Mouse (Mus musculus): ENCODE measurements around the gene Bach2. TPM values are rescaled to one million over a fixed set of nuclear protein-coding genes. Genes with fewer than 3 reads are reported as not detected.
A peak's percentile ranks its signal among the peaks of the same experiment; 100 is the strongest.

Bach2 gene
- polyA plus RNA-seq, 1 experiment from 2014 or later: 21.9 TPM

DNA sequence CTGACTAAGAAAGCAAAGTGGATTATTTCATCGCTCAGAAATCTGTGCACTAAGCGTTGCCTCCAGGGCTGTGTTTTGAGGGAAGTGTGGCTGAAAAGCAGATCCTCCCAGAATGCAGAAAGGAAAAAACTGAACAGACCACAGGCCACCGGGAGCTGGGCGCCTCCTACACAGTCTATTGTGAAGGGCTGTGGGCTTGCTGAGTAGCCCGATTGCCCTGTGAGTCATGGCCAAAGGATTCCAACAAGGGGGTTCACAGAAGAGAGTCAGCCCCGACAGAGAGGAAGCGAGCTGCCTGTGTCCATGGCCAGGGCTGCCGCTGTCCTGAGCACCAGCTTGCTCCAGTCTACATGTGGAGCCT, 12.4 kb downstream of the Bach2 start:
- WGBS: 2% methylated on average over 8 of the region's 8 CpGs
- H3K9ac ChIP-seq (ENCODE audit: low read length): peak overlapping the region; percentile 59
- no peaks in the 10 kb centered on the region for H3K9me3 ChIP-seq (replicated peaks; ENCODE audit: control insufficient read depth, low read length)
- peak overlapping the region; percentile 77 for H3K27ac ChIP-seq (ENCODE audit: low read depth, low read length)
- DNase-seq (ENCODE audit: low spot score) (peak; percentile 58), ATAC-seq (peak; percentile 49)
- peak overlapping the region; percentile 36 for H3K4me2 ChIP-seq (ENCODE audit: low read length)
- H3K4me1 ChIP-seq (ENCODE audit: control insufficient read depth, insufficient read depth, low read length): peaks cover 45% of the 10 kb centered on the region
- H3K4me3 ChIP-seq (ENCODE audit: low read depth, low read length): no peak overlapping the region
- H3K27me3 ChIP-seq (replicated peaks; ENCODE audit: control insufficient read depth, insufficient read depth, low read length): no peaks in the 10 kb centered on the region
- H3K36me3 ChIP-seq (ENCODE audit: control insufficient read depth, insufficient read depth, low read length): no peaks in the 10 kb centered on the region

DNA sequence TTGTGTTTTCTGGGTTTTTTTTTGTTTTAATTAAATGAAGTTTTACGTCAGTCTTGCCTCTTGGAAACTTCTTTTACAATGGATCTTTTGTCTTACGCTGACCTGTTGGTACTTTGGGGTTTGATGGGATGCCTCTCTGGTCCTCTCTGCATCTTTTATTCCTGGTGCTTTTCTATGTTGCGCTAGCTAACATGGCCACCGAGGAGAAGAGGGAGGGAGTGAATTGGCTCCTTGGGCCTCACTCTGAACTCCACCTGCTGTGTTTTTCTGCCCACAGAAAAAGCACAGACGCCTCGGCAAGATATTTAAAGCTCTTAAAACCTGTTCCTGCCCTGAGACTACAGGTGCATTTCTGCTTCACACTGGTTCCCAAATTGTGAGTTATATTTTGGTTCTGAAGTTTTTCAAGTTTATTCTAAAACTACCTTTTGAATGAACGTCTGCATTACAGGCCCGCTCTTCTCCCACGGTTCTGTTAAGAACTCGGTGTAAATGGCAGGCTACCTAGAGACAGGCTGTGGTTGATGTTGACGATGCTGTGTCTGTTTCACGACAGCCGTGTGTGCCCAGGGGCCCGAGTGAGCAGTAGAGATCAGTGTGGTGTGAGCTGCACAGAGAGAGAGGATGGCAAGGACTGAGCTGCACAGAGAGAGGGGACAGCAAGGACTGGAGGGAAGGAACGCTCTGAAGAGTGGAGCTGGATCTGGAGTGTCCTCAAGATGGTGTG, 13.5 kb downstream of the Bach2 start:
- Histone ChIP-seq H3K27ac (ENCODE audit: low read depth, low read length) (peak overlapping the region; percentile 50), H3K9me3 (replicated peaks; ENCODE audit: control insufficient read depth, low read length) (no peaks in the 10 kb centered on the region), H3K27me3 (replicated peaks; ENCODE audit: control insufficient read depth, insufficient read depth, low read length) (no peaks in the 10 kb centered on the region), H3K36me3 (ENCODE audit: control insufficient read depth, insufficient read depth, low read length) (no peaks in the 10 kb centered on the region), H3K9ac (ENCODE audit: low read length) (no peak overlapping the region), H3K4me3 (ENCODE audit: low read depth, low read length) (no peak overlapping the region), H3K4me1 (ENCODE audit: control insufficient read depth, insufficient read depth, low read length) (peaks cover 38% of the 10 kb centered on the region), H3K4me2 (ENCODE audit: low read length) (no peak overlapping the region)
- WGBS: 21% methylated on average over 15 of the region's 15 CpGs
- ATAC-seq (no peak), DNase-seq (ENCODE audit: low spot score) (no peak)

DNA sequence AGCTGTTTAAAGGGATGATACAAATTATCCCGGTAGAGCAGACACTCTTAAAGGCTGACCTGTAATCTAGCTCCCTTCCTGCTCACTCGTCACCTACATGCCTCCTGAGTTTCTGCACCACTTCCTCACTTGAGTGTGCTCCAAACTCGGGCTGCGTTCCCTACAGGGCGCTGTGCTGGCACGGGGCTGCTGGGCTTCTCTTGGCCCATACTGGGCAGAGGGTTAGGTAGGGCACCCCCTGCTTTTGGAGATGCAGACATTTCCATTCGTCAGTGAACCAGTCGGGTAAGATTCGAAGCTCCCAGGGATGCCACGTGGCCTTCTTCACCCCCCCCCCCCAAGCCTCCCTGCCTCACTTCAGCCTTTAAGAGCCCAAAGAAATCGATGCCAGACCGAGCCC, 19.1 kb downstream of the Bach2 start:
- Histone ChIP-seq H3K9ac (ENCODE audit: low read length) (no peak overlapping the region), H3K27ac (ENCODE audit: low read depth, low read length) (no peak overlapping the region), H3K4me2 (ENCODE audit: low read length) (no peak overlapping the region), H3K9me3 (replicated peaks; ENCODE audit: control insufficient read depth, low read length) (no peaks in the 10 kb centered on the region), H3K36me3 (ENCODE audit: control insufficient read depth, insufficient read depth, low read length) (no peaks in the 10 kb centered on the region), H3K4me1 (ENCODE audit: control insufficient read depth, insufficient read depth, low read length) (no peaks in the 10 kb centered on the region), H3K27me3 (replicated peaks; ENCODE audit: control insufficient read depth, insufficient read depth, low read length) (no peaks in the 10 kb centered on the region), H3K4me3 (ENCODE audit: low read depth, low read length) (no peak overlapping the region)
- ATAC-seq (no peak), DNase-seq (ENCODE audit: low spot score) (no peak)
- WGBS: 82% methylated on average over 12 of the region's 12 CpGs

DNA sequence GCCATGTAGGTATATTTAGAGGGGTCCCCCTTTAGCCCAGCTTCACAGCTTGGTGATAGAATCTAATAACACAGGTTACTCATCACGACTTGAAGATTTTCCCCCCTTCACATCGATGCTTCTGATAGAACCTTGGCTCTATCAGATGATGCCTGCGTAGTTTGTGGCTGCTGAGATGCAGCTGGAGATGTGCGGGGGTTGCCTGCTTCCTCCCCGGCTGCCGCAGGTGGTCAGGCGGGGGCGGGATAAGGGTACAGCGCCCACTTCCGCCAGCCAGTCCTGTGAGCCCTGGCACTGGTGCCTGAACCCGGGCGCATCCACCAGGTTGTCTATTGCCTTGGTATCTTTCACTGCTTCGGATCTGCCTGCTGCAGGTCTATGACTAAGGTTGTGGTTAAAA, 19.5 kb downstream of the Bach2 start:
- no peak overlapping the region for H3K4me3 ChIP-seq (ENCODE audit: low read depth, low read length)
- no peak overlapping the region for H3K9ac ChIP-seq (ENCODE audit: low read length)
- no peak overlapping the region for H3K27ac ChIP-seq (ENCODE audit: low read depth, low read length)
- no peaks in the 10 kb centered on the region for H3K36me3 ChIP-seq (ENCODE audit: control insufficient read depth, insufficient read depth, low read length)
- ATAC-seq: no peak
- 88% methylated on average over 13 of the region's 13 CpGs for WGBS
- H3K4me1 ChIP-seq (ENCODE audit: control insufficient read depth, insufficient read depth, low read length): no peaks in the 10 kb centered on the region
- H3K4me2 ChIP-seq (ENCODE audit: low read length): no peak overlapping the region
- DNase-seq (ENCODE audit: low spot score): no peak
- H3K9me3 ChIP-seq (replicated peaks; ENCODE audit: control insufficient read depth, low read length): no peaks in the 10 kb centered on the region
- H3K27me3 ChIP-seq (replicated peaks; ENCODE audit: control insufficient read depth, insufficient read depth, low read length): no peaks in the 10 kb centered on the region

DNA sequence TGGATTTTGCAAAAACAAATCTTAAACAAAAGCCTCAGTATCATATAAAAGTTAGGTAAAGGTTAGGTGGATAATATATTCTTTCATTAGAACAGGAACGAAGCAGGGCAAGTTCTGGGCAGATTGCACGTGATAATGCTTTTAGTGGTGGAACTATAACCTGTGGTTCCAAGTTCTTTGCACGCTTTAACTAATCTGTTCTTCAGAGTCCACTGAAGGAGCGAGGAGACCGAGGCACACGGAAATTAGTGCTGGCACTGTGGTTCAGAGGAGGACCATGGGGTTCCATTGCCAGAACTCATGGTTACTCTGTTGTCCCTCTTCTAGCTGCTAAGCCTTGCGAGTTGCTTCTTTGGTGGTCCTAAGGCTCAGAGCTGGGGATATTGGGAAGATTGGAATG, 20.0 kb downstream of the Bach2 start:
- Histone ChIP-seq H3K27ac (ENCODE audit: low read depth, low read length) (no peak overlapping the region), H3K4me1 (ENCODE audit: control insufficient read depth, insufficient read depth, low read length) (no peaks in the 10 kb centered on the region), H3K36me3 (ENCODE audit: control insufficient read depth, insufficient read depth, low read length) (no peaks in the 10 kb centered on the region), H3K4me3 (ENCODE audit: low read depth, low read length) (no peak overlapping the region), H3K4me2 (ENCODE audit: low read length) (no peak overlapping the region), H3K9ac (ENCODE audit: low read length) (no peak overlapping the region), H3K9me3 (replicated peaks; ENCODE audit: control insufficient read depth, low read length) (no peaks in the 10 kb centered on the region), H3K27me3 (replicated peaks; ENCODE audit: control insufficient read depth, insufficient read depth, low read length) (no peaks in the 10 kb centered on the region)
- DNase-seq (ENCODE audit: low spot score) (no peak), ATAC-seq (no peak)
- 95% methylated on average over 7 of the region's 7 CpGs for WGBS

DNA sequence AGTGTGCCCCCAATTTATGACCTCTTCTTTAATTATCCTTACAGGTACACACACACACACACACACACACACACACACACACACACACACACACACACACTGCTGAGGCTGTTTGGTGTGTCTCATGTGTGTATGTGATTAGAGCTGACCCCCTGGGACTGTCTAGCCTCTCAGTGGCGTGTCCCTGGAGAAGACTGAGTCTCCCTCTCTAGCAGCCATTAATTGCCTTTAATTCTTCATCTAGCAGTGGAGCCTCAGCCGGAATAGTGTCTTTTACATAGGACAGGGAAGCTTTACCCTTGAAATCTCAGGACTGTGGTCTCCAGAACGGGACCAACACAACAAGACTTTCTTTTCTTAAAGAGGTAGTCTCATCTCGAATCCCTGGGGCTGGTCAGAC, 22.3 kb downstream of the Bach2 start:
- no peaks in the 10 kb centered on the region for H3K36me3 ChIP-seq (ENCODE audit: control insufficient read depth, insufficient read depth, low read length)
- DNase-seq (ENCODE audit: low spot score) (no peak), ATAC-seq (no peak)
- H3K27ac ChIP-seq (ENCODE audit: low read depth, low read length): no peak overlapping the region
- no peak overlapping the region for H3K9ac ChIP-seq (ENCODE audit: low read length)
- H3K27me3 ChIP-seq (replicated peaks; ENCODE audit: control insufficient read depth, insufficient read depth, low read length): no peaks in the 10 kb centered on the region
- H3K9me3 ChIP-seq (replicated peaks; ENCODE audit: control insufficient read depth, low read length): no peaks in the 10 kb centered on the region
- peaks cover 6% of the 10 kb centered on the region; the same call in 1 of the 2 replicates for H3K4me1 ChIP-seq (ENCODE audit: control insufficient read depth, insufficient read depth, low read length)
- WGBS: 73% methylated on average over 4 of the region's 4 CpGs
- H3K4me3 ChIP-seq (ENCODE audit: low read depth, low read length): no peak overlapping the region
- no peak overlapping the region for H3K4me2 ChIP-seq (ENCODE audit: low read length)

DNA sequence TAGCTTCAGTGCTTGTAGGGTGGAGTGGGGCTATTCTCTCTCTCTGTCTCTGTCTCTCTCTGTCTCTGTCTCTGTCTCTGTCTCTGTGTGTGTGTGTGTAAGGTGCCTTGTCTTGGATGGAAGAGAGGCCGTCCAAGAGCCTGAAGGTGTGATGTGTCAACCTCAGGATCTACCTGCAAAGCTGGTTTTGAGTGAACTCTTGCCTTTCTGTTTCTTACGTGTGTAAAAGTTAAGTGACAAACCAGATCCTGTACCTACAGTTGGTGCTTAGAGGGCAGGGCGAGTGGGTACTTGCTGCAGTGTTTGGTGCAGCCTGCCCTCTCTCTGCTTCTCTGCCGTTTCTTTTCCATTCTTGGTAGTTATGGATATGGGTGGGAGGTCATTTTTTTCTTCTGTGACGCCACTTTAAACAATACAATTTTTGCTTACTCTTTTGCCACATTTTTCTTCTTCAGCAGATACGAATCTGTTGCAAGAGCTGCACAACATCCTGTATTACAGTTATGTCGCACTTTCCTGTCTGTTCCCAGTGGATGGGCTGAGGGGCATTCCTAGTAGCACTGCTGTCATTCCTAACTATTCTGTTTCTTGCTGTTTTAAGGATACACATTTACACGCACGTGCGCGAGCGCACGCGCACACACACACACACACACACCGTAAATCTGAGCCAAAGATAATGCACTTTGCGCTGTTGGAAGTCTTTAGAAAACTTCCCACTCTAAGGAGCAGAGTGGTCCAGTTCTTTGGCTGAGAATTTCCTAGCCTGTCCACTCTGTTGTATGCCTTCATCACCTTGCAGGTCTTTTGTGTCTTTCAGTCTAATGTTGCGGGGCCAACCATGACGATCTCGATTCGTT, 24.5 kb downstream of the Bach2 start:
- ATAC-seq (no peak), DNase-seq (ENCODE audit: low spot score) (no peak)
- H3K4me2 ChIP-seq (ENCODE audit: low read length): no peak overlapping the region
- H3K9ac ChIP-seq (ENCODE audit: low read length): no peak overlapping the region
- H3K4me3 ChIP-seq (ENCODE audit: low read depth, low read length): no peak overlapping the region
- H3K4me1 ChIP-seq (ENCODE audit: control insufficient read depth, insufficient read depth, low read length): peaks cover 6% of the 10 kb centered on the region; the same call in 1 of the 2 replicates
- no peaks in the 10 kb centered on the region for H3K9me3 ChIP-seq (replicated peaks; ENCODE audit: control insufficient read depth, low read length)
- H3K27me3 ChIP-seq (replicated peaks; ENCODE audit: control insufficient read depth, insufficient read depth, low read length): no peaks in the 10 kb centered on the region
- no peak overlapping the region for H3K27ac ChIP-seq (ENCODE audit: low read depth, low read length)
- H3K36me3 ChIP-seq (ENCODE audit: control insufficient read depth, insufficient read depth, low read length): peaks cover 3% of the 10 kb centered on the region; the same call in 1 of the 2 replicates
- 82% methylated on average over 20 of the region's 20 CpGs for WGBS

DNA sequence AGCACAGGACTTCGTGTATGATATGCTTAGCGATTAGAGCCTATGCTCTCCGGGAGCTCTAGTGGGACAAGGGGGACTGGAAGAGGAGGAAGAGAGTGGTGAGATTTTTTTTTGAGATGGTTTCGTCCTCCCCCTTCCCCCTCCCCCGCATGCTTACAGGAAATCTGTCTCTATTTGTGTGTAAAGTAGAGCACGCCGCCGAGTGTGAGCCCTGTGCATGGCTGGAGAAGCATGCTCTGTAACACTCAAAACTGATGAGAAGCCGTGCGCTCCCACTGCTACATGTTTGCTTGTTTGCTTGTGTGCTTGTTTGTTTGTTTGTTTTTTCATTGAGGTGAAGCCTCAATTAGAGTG, 25.1 kb downstream of the Bach2 start:
- Histone ChIP-seq H3K36me3 (ENCODE audit: control insufficient read depth, insufficient read depth, low read length) (peaks cover 5% of the 10 kb centered on the region; the same call in 1 of the 2 replicates), H3K9me3 (replicated peaks; ENCODE audit: control insufficient read depth, low read length) (no peaks in the 10 kb centered on the region), H3K9ac (ENCODE audit: low read length) (no peak overlapping the region), H3K27me3 (replicated peaks; ENCODE audit: control insufficient read depth, insufficient read depth, low read length) (no peaks in the 10 kb centered on the region), H3K27ac (ENCODE audit: low read depth, low read length) (no peak overlapping the region), H3K4me3 (ENCODE audit: low read depth, low read length) (no peak overlapping the region), H3K4me1 (ENCODE audit: control insufficient read depth, insufficient read depth, low read length) (peaks cover 6% of the 10 kb centered on the region; the same call in 1 of the 2 replicates), H3K4me2 (ENCODE audit: low read length) (no peak overlapping the region)
- WGBS: 69% methylated on average over 10 of the region's 10 CpGs
- no peak for ATAC-seq
- DNase-seq (ENCODE audit: low spot score): no peak

DNA sequence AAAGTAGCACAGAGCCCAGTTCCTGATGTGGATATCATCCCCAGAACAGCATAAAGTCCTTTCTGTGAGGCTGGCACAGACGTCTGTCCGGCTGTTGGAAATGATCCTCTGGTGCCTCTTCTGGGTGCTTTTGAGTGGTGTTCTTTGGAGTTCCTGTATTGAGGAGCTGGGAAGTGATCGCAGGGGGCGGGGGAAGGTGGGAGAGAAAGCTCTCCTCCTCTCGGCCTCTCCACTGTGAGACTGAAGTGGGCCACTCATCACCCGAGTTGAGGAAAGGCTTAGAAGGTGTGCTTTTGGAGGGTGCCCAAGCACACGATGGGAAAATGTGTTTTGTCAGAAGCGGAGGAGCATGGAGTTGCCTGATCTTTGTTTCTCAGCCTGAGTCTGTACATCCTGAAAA, 26.3 kb downstream of the Bach2 start:
- Histone ChIP-seq H3K4me1 (ENCODE audit: control insufficient read depth, insufficient read depth, low read length) (peaks cover 6% of the 10 kb centered on the region; the same call in 1 of the 2 replicates), H3K9me3 (replicated peaks; ENCODE audit: control insufficient read depth, low read length) (no peaks in the 10 kb centered on the region), H3K4me3 (ENCODE audit: low read depth, low read length) (no peak overlapping the region), H3K36me3 (ENCODE audit: control insufficient read depth, insufficient read depth, low read length) (peaks cover 5% of the 10 kb centered on the region; the same call in 1 of the 2 replicates), H3K27ac (ENCODE audit: low read depth, low read length) (no peak overlapping the region), H3K27me3 (replicated peaks; ENCODE audit: control insufficient read depth, insufficient read depth, low read length) (no peaks in the 10 kb centered on the region), H3K9ac (ENCODE audit: low read length) (no peak overlapping the region), H3K4me2 (ENCODE audit: low read length) (no peak overlapping the region)
- DNase-seq (ENCODE audit: low spot score): no peak
- no peak for ATAC-seq
- 65% methylated on average over 8 of the region's 8 CpGs for WGBS
